Mouse (Mus musculus) megakaryocyte, embryonic 14.5 days (primary cell): ENCODE measurements at regions not wholly inside any gene's neighbourhood (a gene's known extent, or its start where the extent isn't known, plus 50 kb on each side); places are given as distances from the start of the nearest gene placed in this dataset.

Experiments used
- H3K27me3 ChIP-seq: replicated peaks from 2 replicates; pipeline ENCODE3; 2012; ENCODE audit warnings: inconsistent platforms
- H3K36me3 ChIP-seq: replicated peaks from 2 replicates; pipeline ENCODE3; 2012; ENCODE audit warnings: low read length, inconsistent platforms, mixed read lengths
- H3K4me1 ChIP-seq: 2 replicates; pipeline ENCODE4 v1.6.1; 2012; ENCODE audit warnings: inconsistent platforms
- H3K4me3 ChIP-seq: replicated peaks from 2 replicates; pipeline ENCODE3; 2012; ENCODE audit warnings: moderate library complexity, mild to moderate bottlenecking, inconsistent platforms
- H3K9me3 ChIP-seq: 2 replicates; pipeline ENCODE4 v1.6.1; 2012; ENCODE audit warnings: inconsistent platforms
- FLI1 ChIP-seq: IDR thresholded peaks from 2 replicates; pipeline ENCODE4 v1.6.1; 2012; ENCODE audit warnings: low read length, inconsistent platforms, mixed read lengths
- GATA1 ChIP-seq: IDR thresholded peaks from 3 replicates; pipeline ENCODE4 v1.6.1; 2012; ENCODE audit warnings: mixed read lengths, low read length, inconsistent platforms, borderline replicate concordance

GRCm38 (mm10) chr13:110704261-110704660, 309.4 kb downstream of the Plk2 start:
- Histone ChIP-seq H3K4me1 (no peaks in the 10 kb centered on the region), H3K9me3 (no peaks in the 10 kb centered on the region), H3K27me3 (no peaks in the 10 kb centered on the region), H3K4me3 (no peak overlapping the region), H3K36me3 (no peaks in the 10 kb centered on the region)
- TF ChIP-seq FLI1 (no peak), GATA1 (no peak)

GRCm38 (mm10) chr13:110710847-110711246, 316.0 kb downstream of the Plk2 start:
- TF ChIP-seq FLI1 = no peak
- no peak for TF ChIP-seq GATA1
- Histone ChIP-seq H3K4me3 (no peak overlapping the region), H3K4me1 (no peaks in the 10 kb centered on the region), H3K36me3 (no peaks in the 10 kb centered on the region), H3K27me3 (no peaks in the 10 kb centered on the region), H3K9me3 (no peaks in the 10 kb centered on the region)

GRCm38 (mm10) chr13:110712527-110712926, 317.7 kb downstream of the Plk2 start:
- H3K4me1 ChIP-seq = no peaks in the 10 kb centered on the region
- no peaks in the 10 kb centered on the region for H3K9me3 ChIP-seq
- no peaks in the 10 kb centered on the region for H3K36me3 ChIP-seq
- no peaks in the 10 kb centered on the region for H3K27me3 ChIP-seq
- TF ChIP-seq GATA1 (no peak), FLI1 (no peak)
- H3K4me3 ChIP-seq = no peak overlapping the region

DNA sequence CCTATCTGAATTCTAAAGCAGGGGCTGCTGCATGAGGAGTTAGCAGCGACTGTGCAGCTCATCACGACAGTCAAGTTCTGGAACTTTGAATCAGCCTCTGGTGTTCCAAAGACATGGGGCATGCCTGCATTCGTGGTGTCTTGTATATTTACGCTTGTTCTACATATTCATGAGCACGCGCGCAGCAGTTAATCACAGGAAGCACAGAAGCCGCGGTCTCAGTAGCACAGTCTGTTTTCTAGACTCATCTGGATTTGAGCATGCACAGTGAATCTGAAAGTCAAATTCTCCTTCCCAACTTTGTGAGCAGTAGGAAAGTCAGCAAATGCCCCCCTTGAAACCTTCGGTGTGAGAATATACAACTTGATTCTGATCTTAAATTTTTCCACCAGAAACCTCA, 327.3 kb downstream of the Plk2 start:
- Histone ChIP-seq H3K27me3 (peaks cover 2% of the 10 kb centered on the region), H3K4me3 (no peak overlapping the region), H3K9me3 (no peaks in the 10 kb centered on the region), H3K36me3 (no peaks in the 10 kb centered on the region), H3K4me1 (peaks cover 7% of the 10 kb centered on the region)
- no peak for TF ChIP-seq FLI1

- Histone ChIP-seq H3K9me3 (no peaks in the 10 kb centered on the region), H3K4me1 (peaks cover 7% of the 10 kb centered on the region), H3K36me3 (no peaks in the 10 kb centered on the region), H3K4me3 (no peak overlapping the region), H3K27me3 (peaks cover 2% of the 10 kb centered on the region)
- TF ChIP-seq GATA1 = no peak
These were observed 327.9 kb downstream of the Plk2 start for GRCm38 (mm10) chr13:110722752-110723151.

- Histone ChIP-seq H3K36me3 (no peaks in the 10 kb centered on the region), H3K9me3 (no peaks in the 10 kb centered on the region), H3K4me1 (peaks cover 7% of the 10 kb centered on the region), H3K4me3 (no peak overlapping the region), H3K27me3 (peaks cover 9% of the 10 kb centered on the region)
- no peak for TF ChIP-seq GATA1
- TF ChIP-seq FLI1 = no peak
These were observed 330.0 kb downstream of the Plk2 start for GRCm38 (mm10) chr13:110724836-110725235.

- Histone ChIP-seq H3K4me3 (no peak overlapping the region), H3K36me3 (no peaks in the 10 kb centered on the region), H3K4me1 (peaks cover 7% of the 10 kb centered on the region), H3K27me3 (peaks cover 9% of the 10 kb centered on the region), H3K9me3 (no peaks in the 10 kb centered on the region)
- TF ChIP-seq GATA1 (no peak), FLI1 (no peak)
These were observed 331.0 kb downstream of the Plk2 start for GRCm38 (mm10) chr13:110725821-110726220.

DNA sequence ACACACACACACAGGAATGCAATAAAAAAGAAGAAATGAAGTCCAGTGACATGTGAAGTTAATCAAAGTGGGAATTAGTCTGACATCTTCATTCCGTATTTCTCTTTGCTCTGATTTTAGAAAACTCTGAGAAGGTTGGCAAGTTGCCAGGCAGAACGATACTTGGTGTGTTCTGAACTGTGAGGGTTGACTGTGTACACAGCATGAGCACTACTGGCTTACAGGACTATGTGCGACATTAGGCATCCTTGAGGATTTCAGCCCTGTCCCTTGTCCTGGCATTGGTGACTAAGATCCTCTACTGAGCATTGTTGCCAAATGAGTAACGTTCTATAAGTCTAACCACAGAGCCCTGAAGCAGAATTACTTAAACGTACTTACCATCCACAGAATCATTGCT, 340.7 kb downstream of the Plk2 start:
- Histone ChIP-seq H3K9me3 (no peaks in the 10 kb centered on the region), H3K36me3 (no peaks in the 10 kb centered on the region), H3K27me3 (no peaks in the 10 kb centered on the region), H3K4me3 (no peak overlapping the region), H3K4me1 (no peaks in the 10 kb centered on the region)
- no peak for TF ChIP-seq FLI1

- H3K27me3 ChIP-seq = peaks cover 14% of the 10 kb centered on the region
- no peaks in the 10 kb centered on the region for H3K4me1 ChIP-seq
- no peaks in the 10 kb centered on the region for H3K9me3 ChIP-seq
- no peak overlapping the region for H3K4me3 ChIP-seq
- TF ChIP-seq GATA1 = no peak
- no peak for TF ChIP-seq FLI1
- no peaks in the 10 kb centered on the region for H3K36me3 ChIP-seq
These were observed 346.8 kb downstream of the Plk2 start for GRCm38 (mm10) chr13:110741576-110742206.

DNA sequence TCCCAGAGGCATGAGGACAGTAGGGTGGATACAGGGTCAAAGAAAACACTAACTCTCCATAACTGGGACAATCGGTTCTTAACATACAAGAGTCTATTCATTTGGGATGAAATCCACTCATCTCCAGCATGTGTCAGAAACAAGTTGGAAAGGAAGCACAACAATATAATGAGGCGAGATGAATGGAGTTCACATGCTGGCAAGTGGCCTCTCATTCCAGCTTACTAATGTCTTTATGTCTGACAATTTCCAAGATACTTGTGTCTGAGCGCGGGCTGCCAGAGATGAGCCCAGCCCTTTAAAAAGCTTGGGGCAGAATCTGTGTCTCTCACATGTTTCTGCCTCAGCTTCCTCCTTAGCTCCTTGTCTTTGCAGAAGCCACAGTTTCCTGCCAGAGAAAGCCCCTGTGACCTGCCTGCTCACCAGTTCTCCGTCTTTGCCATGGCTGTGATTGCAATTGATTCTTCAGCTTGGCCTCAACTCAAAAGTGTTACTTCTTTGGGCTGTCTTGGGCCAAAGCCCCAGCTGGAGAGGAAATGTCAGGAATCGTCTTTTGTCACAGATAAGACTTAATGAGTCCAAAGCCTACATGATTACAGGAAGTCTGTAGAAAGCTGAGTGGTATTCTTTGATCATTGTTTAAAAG, 352.5 kb downstream of the Plk2 start:
- H3K27me3 ChIP-seq = peaks cover 37% of the 10 kb centered on the region
- no peak for TF ChIP-seq GATA1
- H3K4me3 ChIP-seq = no peak overlapping the region
- peaks cover 5% of the 10 kb centered on the region; the same call in 1 of the 2 replicates for H3K9me3 ChIP-seq
- no peaks in the 10 kb centered on the region for H3K36me3 ChIP-seq
- peaks cover 8% of the 10 kb centered on the region for H3K4me1 ChIP-seq
